Mouse (Mus musculus) cerebellum, adult 11 months (tissue): ENCODE measurements around the gene Amigo2.

Source experiments
- DNase-seq: peaks from one replicate; pipeline ENCODE4 v3.0.0; 2022

Amigo2 gene

DNA sequence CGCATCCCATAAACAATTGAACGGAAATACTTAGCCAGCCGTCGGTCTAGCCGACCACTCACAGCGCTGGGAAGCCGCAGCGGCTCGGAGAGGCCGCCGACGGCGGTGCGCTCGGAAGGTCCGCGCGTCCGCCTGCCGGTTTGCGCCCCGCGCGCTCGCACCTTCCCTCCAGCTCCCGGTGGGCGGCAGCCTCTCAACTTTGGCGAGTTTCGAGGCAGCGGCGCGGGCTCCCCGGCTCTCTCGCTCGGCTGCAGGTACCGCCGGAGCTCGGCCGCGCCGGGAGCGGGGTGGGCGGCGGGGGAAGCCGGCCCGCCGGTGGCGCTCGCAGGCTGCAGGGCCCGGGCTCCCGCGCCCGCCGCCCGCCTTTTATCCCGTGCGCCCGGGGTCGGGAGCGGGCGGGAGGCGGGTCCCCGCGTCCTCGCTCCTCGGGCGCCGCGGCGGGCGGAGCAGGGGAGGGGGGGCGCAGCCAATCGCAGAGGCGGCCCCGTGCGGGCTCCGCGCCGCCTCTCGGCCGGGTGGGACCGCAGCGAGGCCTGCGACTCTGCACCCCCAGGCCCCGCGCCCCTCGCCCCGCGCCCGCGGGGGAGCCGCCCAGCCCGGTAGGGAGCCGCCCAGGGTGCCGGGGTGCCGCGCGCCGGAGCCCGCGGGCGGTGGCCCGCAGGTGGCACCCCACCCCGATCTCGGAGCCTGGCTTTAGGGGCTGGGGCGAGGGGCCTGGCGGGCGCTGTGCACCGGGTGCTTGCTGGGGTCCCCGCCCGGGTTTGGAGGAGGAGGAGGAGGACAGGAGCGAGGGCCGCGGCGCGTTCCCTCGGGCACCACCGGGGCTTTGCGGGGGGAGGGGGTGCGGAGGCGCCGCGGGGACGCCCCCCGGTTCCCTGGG, at the start of gene Amigo2, which contains the start of gene Pced1b:
Gene Amigo2, minus strand, starts transcription at position 377 of the 880 bp plus-strand sequence.
Gene Pced1b, plus strand, starts transcription at position 197 of the 880 bp plus-strand sequence.
- DNase-seq: peak; percentile 13

DNA sequence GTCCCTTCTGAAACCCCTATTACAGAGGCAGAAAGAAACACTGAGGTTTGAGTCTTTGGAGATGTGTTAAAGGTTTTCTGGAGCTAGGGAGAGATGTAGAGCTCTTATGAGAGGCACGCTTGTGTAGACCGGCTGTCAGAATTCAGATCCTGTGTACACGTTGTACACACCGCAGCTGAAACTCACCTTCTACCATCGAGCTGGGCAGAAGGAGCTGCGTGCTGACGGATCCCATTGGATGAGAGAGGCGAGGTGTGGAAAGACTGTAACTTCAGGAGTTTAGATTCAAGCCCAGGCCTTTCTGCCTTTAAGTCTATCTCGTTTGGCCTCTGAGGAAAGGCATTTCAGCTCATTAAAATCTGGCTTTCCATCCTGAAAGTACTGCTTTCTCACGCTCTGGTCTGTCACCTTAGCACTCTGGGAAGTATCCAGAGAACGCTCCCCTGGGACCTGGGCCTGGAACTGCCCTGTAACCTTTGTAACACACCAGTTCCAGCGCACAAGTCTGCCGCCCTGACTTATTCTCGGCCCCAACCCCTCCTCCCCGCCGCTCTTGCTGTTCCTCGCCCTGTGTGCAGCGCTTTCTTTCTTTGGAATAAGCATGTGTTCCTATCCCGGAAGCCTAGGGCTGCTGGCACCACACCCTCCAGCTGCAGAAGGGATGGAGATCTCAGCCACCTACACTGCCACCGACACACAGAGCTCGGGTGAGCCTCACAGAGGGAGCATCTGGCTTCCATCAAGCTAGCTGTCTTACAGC, 44.4 kb upstream of the Amigo2 start:
- DNase-seq: no peak

DNA sequence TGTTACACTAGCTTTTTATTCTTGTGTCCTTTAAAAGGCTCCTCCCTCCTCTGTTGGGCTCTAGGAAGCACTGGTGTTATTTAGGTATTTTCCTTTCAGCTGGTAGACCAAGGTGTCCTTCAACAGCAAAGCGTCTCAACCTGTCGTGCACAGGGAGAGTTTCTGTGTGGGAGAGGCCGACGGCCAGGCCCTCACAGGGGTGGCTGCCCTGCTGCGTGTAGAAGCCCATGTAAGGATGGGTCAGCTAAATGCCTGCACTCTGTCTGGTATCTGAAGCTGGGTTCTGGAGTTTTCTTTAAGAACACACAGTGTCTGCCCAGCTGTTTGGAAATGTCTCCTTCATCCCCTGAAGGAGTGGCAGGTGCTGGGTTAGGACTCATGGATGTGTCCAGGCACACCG, 43.3 kb upstream of the Amigo2 start:
- no peak for DNase-seq

DNA sequence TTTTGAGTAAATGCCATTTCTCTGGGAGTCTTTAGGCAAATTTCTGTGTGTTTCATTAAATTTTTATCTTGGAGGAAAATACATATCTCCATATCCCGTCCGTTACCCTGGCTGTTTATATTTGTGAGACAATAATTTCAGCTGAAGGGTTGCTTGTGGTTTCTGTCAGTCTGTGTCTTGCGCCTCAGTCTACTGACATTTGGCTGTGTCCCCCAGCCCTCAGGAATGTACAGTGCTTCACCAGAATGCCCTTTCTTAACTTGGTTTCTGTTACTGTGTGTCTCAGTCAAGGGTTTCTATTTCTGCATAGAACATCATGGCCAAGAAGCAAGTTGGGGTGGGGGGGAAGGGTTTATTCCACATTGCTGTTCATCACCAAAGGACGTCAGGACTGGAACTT, 42.1 kb upstream of the Amigo2 start:
- no peak for DNase-seq

DNA sequence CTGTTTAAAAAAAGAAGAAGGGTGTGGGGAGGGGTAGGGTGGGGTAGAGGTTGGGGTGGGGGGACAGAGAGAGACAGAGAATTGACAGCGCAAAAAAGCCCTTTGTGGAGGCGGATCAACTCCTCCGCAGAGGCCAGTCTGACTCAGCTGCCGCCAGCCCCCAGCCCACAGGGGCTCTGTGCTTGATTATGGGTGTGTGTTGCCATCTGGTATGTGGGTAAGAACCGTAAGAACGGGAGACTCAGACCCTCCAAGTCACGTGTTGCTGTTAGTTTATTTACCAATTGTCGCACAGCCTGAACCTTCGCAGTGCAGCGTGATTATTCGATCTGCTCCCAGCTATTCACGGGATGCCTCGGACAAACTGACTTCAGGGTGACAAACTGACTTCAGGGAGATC, 41.6 kb upstream of the Amigo2 start:
- DNase-seq: no peak

DNA sequence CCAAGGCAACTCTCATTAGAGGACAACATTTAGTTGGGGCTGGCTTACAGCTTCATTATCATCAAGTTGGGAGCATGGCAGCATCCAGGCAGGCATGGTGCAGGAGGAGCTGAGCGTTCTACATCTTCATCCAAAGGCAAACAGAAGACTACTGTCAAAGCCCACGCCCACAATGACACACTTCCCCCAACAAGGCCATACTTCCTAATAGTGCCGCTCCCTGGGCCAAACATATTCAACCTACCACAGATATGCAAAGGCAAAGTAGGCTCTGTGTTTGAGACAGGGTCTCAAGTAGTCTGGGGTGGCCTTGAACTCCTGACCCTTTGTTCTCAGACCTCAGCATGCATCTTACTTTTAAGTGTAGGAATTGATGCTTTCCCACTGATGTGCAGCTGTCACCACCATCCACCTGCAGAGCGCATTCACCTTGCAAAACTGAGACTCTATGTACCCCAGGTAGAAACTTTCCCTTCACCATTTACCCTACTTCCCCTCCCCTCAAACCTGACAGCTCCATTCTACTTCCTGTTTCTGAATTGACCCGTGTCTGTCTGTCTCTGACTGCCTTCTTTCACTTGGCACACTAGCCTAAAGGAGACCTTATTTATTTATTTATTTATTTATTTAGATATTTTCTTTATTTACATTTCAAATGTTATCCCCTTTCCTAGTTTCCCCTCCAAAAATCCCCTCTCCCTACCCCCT, 40.5 kb upstream of the Amigo2 start:
- DNase-seq: no peak

DNA sequence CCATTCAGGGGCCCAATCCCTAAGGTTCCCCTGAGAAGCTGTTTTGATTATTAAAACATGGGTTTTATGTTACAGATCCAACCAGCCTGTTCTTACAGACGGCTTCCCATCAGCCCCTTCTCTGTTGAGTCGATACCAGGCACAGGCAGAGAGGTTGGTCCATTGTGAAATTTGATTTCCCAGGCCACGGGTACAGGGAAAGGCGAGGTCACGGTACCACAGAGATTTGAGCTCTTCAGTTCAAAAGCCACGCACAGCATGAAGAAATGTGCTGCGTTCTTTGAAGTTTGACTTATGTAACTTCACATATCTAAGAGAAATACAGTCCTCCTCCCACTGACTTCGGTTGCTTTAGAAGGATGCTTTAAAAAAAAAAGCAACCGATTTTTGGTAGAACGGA, 39.6 kb upstream of the Amigo2 start:
- DNase-seq: no peak

DNA sequence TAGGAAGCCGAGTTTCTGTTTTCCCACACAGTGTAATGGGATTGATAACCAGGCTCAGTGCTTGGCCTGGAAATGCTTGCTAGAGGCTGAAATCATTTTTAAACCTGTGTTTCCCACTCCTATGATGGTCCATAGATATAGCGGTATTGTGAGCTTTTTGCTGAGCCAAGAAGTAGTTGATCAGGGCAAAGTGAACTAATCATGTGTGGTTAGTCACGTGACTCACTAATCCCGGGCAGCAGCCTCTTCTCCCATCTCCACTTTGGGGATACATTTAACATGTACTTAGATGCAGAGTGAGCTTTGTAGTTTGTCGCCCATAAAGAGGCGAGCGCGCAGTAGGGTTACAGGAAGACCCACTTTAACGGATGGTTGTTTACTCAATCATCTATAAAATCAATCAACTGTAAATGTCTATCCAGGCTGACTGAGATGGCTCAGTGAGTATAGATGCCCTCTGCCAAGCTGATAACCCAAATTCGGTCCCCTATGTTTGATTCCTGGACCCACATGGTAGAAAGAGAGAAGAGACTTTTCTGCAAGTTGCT, 38.7 kb upstream of the Amigo2 start:
- no peak for DNase-seq

DNA sequence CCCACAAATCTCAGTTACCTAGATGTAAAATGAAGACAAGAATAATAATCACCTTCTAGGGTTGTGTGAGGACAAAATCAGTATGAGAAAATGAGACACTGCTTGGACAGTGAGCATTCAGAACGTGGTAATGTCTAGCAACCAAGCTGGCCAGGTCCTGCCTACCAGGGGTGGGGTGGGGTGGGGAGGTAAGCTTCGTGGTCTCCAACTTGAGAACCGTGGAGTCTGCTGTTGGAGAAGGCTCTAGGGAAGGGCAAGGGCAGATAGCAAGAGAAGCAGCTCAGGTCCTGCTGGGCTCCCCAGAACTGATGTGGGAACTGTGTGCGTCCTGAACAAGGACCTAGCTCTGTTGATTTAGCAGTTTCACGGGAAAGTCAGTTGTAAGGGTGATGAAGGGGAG, 37.1 kb upstream of the Amigo2 start:
- DNase-seq: no peak

DNA sequence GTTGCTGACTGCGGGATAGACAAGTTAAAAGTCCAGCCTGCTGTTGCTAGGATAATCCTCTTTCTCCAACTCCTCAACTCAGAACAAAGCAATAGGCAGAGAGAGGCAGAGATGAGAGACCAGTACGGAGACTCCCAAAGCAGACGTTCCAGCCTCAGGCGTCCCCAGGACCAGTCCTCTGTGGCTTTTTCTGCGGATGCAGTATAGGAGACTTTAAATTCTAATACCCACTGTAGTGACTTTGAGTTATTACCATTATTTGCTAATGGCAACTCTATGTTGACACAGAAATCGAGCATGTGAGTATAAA, 35.4 kb upstream of the Amigo2 start:
- no peak for DNase-seq

DNA sequence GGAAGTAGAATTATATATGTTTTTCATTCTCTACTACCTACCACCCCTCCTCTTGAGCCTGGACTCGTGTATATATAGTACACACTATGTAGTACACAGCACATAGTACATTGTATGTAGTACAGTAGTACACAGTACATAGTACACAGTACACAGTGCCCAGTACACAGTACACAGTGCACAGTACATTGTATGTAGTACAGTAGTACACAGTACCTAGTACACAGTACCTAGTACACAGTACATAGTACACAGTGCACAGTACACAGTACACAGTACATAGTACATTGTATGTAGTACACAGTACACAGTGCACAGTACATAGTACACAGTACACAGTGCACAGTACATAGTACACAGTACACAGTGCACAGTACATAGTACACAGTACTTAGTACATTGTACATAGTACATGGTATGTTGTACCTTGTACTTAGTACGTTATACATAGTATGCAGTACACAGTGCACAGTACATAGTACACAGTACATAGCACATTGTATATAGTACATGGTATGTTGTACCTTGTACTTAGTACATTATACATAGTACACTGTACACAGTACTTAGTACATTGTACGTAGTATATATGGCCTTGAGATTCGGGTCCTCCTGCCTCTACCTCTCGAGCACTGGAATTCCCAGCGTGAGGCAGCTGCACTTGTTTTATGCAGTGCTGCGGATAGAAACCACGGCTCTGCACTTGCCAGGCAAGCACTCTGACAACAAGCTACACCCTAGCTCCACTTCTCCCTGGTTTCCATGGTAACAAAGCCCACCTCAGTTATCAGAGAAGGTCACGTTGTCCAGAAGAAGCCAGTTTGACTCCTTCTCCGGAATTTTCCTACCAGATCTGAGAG, 34.9 kb upstream of the Amigo2 start:
- DNase-seq: no peak

DNA sequence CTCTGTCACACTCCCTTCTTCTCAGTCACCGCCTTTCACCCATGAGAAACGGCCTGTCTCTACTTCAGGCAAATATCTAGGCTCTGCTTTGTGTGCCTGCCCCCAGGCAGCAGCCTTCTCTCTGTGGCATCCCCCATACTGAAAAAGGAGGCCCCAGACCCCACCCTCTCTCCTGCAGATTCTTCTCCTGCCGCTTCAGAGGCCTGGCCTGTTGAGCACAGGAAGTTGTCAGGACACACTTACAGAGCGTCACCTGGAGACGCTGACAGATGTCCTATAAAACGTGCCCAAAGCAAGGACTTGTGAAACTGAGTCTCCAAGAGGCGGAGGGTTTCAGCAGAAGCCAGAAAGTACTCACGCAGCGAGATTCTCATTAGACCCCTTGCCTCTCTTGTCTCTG, 33.7 kb upstream of the Amigo2 start:
- no peak for DNase-seq

DNA sequence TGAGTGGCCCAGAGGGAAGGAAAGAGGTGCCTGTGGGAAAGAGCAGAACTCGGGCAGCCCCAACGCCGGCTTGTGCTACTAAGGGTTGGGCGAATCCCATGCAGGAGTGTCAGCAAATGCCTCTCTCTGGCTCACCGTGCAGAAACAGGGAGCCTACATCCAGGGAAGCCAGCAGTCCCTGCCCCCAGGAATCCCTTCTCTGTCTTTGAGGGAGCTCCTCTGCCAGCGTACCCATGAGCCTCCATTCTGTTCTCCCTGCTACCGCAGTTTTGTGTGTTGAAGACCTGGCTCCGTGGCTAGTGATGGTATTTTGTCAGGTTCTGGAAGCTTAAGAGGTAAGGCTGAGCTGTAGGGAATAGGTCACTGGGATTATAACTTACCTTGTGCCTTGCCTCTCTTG, 33.0 kb upstream of the Amigo2 start:
- no peak for DNase-seq

DNA sequence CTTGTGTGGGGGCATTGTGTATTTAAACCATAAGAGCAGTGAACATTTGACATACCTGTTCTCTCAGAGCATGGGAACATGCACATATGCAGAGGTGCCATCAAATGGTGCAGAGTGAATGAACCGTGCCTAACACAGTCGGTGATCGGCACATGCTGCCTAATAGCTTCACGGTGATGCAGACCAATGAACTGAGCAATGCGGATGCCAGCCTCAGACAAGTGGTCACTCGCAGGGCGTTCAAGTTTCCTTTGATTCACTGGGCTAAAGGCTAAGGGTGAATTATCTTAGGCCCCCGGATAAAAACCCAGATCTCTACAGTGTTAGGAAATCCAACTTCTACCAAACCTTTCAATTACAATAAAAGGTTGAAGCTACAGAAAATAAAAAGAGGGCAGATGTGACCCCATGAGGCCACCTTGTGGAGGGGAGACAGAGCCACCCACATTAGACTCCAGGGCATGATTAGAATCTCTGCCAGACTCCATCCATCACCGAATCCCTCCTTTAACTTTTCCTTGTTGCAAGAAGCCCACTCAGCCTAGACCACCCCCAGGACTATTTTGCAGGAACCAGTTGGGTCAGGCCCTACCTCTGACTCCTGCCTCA, 31.4 kb upstream of the Amigo2 start:
- DNase-seq: no peak

DNA sequence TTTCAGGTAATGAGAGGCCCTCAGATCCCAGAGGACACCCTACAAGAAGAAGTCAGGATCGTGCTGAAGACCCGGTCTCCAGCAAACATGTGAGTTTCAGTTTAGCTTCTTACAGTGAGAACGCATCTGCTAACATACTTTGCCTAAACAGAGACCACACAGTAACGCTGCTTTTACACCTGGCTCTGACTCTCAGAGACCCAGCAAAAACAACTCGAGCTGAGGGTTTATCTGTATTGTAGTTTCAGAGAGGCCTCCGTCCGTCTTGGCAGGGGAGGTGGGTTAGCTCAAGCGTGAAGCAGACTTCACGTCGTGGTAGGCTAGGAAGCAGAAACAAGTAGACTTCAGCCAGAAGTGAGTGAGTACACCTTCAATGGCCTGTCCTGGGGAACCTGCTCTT, 30.2 kb upstream of the Amigo2 start:
- DNase-seq: no peak

DNA sequence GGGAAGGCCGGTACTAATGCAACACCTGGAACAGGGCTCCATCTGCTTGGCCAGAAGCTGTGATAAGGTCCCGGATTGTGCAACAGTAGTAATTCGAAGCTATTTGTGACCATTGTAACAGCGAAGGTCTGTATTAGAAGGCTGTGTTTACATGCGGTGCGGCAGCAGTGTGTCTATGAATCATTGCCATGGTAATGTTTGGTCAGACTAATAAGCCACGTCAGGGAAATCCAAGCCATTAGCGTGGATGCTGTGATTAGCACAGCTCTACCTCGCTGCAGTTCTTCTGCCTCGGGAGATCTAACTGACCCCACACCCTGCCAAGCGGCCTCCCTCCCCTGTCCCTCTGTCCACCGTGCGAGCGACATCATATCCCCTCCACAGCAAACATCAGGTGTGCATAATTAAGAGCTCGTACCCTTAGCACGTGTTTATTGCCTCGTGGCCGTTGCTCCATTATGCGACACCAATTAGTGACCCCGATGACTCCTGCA, 29.6 kb upstream of the Amigo2 start:
- no peak for DNase-seq

DNA sequence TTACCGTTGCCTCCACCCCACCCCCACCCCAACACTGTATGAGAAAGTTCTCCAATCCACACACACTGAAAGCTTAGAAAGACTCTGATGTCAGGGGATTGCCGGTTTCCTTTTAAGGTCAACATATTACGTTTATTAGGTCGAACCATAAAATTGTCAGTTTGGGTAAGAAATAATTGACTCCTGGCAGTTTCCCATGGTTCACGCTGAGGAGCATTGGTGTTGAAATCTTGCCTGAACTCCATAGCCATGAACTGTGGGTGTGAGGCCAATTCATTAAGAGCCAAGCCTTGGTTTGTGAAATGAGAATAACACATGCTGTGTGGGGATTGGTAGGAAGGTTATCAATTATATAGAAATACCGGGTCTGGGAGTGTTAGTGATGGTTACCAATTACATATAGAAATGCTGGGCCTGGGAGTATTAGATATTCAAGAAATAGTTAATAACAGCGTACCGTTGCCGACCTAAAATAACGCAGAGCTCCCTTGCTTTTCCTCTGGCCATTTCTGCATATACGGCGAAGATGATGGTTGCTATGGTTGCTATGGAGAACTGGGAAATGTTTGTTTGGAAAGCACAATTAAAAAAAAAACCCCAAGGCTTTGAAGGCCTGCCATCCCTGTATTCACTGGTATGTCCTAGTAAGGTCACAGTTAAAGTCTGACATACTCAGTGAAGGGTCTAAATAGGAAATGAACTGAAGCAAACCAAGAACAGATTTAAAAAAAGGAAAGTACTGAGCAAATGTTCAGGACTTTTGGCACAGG, 28.7 kb upstream of the Amigo2 start:
- no peak for DNase-seq

DNA sequence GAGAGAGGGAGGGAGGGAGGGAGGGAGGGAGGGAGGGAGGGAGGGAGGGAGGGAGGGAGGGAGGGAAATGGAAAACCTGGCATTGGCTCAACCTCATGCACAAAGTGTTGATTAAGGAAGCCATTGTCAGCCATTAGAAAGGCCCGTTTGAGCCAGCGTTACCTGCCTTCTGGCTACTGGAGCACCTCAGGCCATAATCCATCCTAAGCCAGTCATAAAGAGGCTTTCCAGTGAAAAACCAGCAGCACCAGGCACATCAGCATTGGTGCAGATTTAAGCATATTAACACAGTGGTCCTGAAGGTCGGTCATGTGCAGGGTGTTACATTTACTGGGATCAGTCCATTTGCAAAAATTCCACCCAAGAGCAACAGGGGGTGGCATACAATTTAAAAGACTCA, 25.7 kb upstream of the Amigo2 start:
- no peak for DNase-seq

DNA sequence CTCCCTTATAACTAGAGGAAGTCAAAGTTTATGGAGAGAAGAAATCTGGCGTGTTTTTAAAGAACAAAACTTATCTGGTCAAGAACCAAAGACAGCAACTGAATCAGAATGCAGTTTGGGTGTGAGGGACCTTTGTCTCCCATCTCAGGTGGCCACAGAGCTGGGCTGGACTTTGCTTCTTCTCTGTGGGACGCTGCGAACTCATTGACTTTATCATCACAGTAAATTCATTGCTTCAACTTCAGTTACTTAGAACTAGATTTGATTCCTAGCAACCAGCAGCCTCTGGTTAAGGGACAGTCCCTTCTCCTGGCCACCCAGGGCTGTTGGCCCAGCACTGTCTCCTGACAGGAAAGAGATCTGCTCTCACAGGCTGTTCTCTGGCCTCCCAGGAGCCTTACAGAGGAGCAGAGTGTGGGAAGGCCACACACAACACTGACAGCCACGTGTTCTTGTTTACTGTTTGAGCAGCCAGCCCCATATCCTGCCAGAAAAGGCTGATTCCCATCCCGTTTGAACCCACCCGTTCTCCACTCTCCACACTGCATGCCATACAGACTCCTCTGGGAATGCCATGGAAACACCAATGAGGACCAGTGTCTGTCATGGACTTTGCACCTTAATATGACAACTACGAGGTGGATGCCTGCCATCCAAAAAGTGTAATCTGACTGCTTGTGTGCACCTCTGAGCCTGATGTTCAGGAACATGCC, 25.1 kb upstream of the Amigo2 start:
- DNase-seq: no peak

DNA sequence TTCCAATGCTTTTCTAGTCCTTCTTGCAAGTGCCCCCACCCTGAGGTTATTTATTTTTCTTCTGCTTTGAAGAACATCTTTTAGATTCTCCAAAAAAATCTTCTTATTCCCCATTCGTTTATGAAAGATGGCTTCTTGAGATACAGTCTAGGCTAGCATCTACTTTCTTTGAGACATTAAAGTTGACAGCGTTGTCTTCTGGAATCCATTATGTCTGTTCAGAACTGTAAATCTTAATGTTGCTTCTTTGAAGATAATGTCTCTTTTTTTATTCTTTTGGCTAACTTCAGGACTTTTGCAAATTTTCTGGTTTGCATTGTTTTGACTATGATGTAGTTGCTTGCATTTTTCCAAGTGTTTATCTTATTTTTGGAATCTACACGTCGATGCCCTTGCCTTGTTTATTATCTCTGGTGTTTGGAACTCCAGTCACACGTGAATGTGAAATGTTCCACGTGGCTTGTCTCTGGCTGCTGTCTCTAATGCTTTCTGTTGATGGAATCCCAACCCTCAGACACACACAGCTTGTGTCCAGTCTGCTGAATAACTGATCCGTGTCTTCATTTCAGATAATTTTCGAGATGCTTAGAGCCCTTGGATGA, 20.1 kb upstream of the Amigo2 start:
- DNase-seq: no peak
